Mouse (Mus musculus) intestine, embryonic 14.5 days (tissue): ENCODE measurements at regions not wholly inside any gene's neighbourhood (a gene's known extent, or its start where the extent isn't known, plus 50 kb on each side); places are given as distances from the start of the nearest gene placed in this dataset.

Experiments
- ATAC-seq: fragments of 200-750 bp; cut with Nextera tagmentation; replicated peaks from 2 replicates; pipeline ENCODE4 v1.8.0; 2017; ENCODE audit warnings: low read depth, moderate number of reproducible peaks, moderate TSS enrichment, moderate library complexity; ENCODE audit not compliant: low FRiP score, low TSS enrichment
- DNase-seq: peaks from one replicate; pipeline ENCODE4 v3.0.0-alpha.2; 2018; ENCODE audit warnings: low spot score
- H3K27ac ChIP-seq: fragments of 300-500 bp; sonication (generic); 2 replicates; pipeline ENCODE4 v1.5.1; 2014; ENCODE audit warnings: low read depth, mild to moderate bottlenecking, control low read depth
- H3K27me3 ChIP-seq: fragments of 300-500 bp; sonication (generic); replicated peaks from 2 replicates; pipeline ENCODE4 v1.6.1; 2014; ENCODE audit warnings: low read length, control low read depth; ENCODE audit not compliant: control insufficient read depth, insufficient read depth
- H3K36me3 ChIP-seq: fragments of 300-500 bp; sonication (generic); 2 replicates; pipeline ENCODE4 v1.6.1; 2014; ENCODE audit warnings: low read length, control low read depth; ENCODE audit not compliant: control insufficient read depth, insufficient read depth
- H3K4me1 ChIP-seq: fragments of 300-500 bp; sonication (generic); replicated peaks from 2 replicates; pipeline ENCODE4 v1.6.1; 2014; ENCODE audit warnings: low read length, control low read depth, mixed read lengths; ENCODE audit not compliant: control insufficient read depth, insufficient read depth
- H3K4me2 ChIP-seq: fragments of 300-500 bp; sonication (generic); 2 replicates; pipeline ENCODE4 v1.6.1; 2014; ENCODE audit warnings: low read length
- H3K4me3 ChIP-seq: fragments of 300-500 bp; sonication (generic); 2 replicates; pipeline ENCODE4 v1.5.1; 2014; ENCODE audit warnings: low read depth, low read length, control low read depth, mixed read lengths
- H3K9ac ChIP-seq: fragments of 300-500 bp; sonication (generic); 2 replicates; pipeline ENCODE4 v1.6.1; 2014; ENCODE audit warnings: mild to moderate bottlenecking, low read length
- H3K9me3 ChIP-seq: fragments of 300-500 bp; sonication (generic); 2 replicates; pipeline ENCODE4 v1.6.1; 2016; ENCODE audit warnings: low read length, control low read depth; ENCODE audit not compliant: control insufficient read depth
- WGBS: fragments of 180-500 bp; shearing (Covaris S2); extraction: QIAGEN DNeasy Blood & Tissue Kit; methylation state at CpG from one replicate; pipeline ENCODE4 v1.1.7; 2014; 5-methylcytosine and 5-hydroxymethylcytosine counted together

- Histone ChIP-seq H3K27ac (no peak overlapping the region), H3K36me3 (no peaks in the 10 kb centered on the region), H3K9me3 (no peaks in the 10 kb centered on the region), H3K4me1 (0 out of 2 replicates have a peak, but pooled peaks cover 3% of the 10 kb centered on the region), H3K9ac (no peak overlapping the region), H3K4me3 (no peak overlapping the region), H3K4me2 (no peak overlapping the region), H3K27me3 (no peaks in the 10 kb centered on the region)
- 38% methylated on average over 4 of the region's 4 CpGs for WGBS
- no peak for ATAC-seq
- no peak for DNase-seq
Observed at GRCm38 (mm10) chr13:71068011-71068410, 226.4 kb upstream of the Adamts16 start.

- Histone ChIP-seq H3K36me3 (no peaks in the 10 kb centered on the region), H3K9me3 (no peaks in the 10 kb centered on the region), H3K4me2 (no peak overlapping the region), H3K9ac (no peak overlapping the region), H3K27me3 (no peaks in the 10 kb centered on the region), H3K27ac (no peak overlapping the region), H3K4me1 (0 out of 2 replicates have a peak, but pooled peaks cover 3% of the 10 kb centered on the region), H3K4me3 (no peak overlapping the region)
- ATAC-seq (no peak), DNase-seq (no peak)
- WGBS = 68% methylated on average over 1 of the region's 1 CpGs
Observed at GRCm38 (mm10) chr13:71065568-71065967, 224.0 kb upstream of the Adamts16 start.

GRCm38 (mm10) chr13:71064590-71065307 lies 223.1 kb upstream of the Adamts16 start:
- H3K36me3 ChIP-seq = no peaks in the 10 kb centered on the region
- no peaks in the 10 kb centered on the region for H3K9me3 ChIP-seq
- ATAC-seq (no peak), DNase-seq (no peak)
- H3K27ac ChIP-seq = no peak overlapping the region
- 66% methylated on average over 8 of the region's 8 CpGs for WGBS
- no peaks in the 10 kb centered on the region for H3K27me3 ChIP-seq
- no peak overlapping the region for H3K4me2 ChIP-seq
- no peak overlapping the region for H3K9ac ChIP-seq
- 0 out of 2 replicates have a peak, but pooled peaks cover 3% of the 10 kb centered on the region for H3K4me1 ChIP-seq
- no peak overlapping the region for H3K4me3 ChIP-seq

- H3K4me2 ChIP-seq = no peak overlapping the region
- no peak overlapping the region for H3K9ac ChIP-seq
- no peak for DNase-seq
- 84% methylated on average over 21 of the region's 21 CpGs for WGBS
- H3K9me3 ChIP-seq = no peaks in the 10 kb centered on the region
- H3K4me3 ChIP-seq = no peak overlapping the region
- no peaks in the 10 kb centered on the region for H3K27me3 ChIP-seq
- no peak overlapping the region for H3K27ac ChIP-seq
- no peaks in the 10 kb centered on the region for H3K36me3 ChIP-seq
- no peaks in the 10 kb centered on the region for H3K4me1 ChIP-seq
- no peak for ATAC-seq
Observed at GRCm38 (mm10) chr13:71053361-71054264, 212.0 kb upstream of the Adamts16 start.

GRCm38 (mm10) chr13:71050646-71051045 lies 209.0 kb upstream of the Adamts16 start:
- Histone ChIP-seq H3K9ac (no peak overlapping the region), H3K4me2 (peak overlapping the region; percentile 38), H3K36me3 (no peaks in the 10 kb centered on the region), H3K27me3 (no peaks in the 10 kb centered on the region), H3K27ac (no peak overlapping the region), H3K4me1 (no peaks in the 10 kb centered on the region), H3K9me3 (no peaks in the 10 kb centered on the region), H3K4me3 (peak overlapping the region; percentile 4; the same call in 1 of the 2 replicates)
- 33% methylated on average over 13 of the region's 13 CpGs for WGBS
- DNase-seq (no peak), ATAC-seq (no peak)

GRCm38 (mm10) chr13:71036000-71036399 lies 194.4 kb upstream of the Adamts16 start:
- Histone ChIP-seq H3K4me2 (no peak overlapping the region), H3K4me1 (no peaks in the 10 kb centered on the region), H3K27me3 (no peaks in the 10 kb centered on the region), H3K36me3 (no peaks in the 10 kb centered on the region), H3K9ac (no peak overlapping the region), H3K9me3 (no peaks in the 10 kb centered on the region), H3K4me3 (no peak overlapping the region), H3K27ac (no peak overlapping the region)
- ATAC-seq = no peak
- WGBS = 79% methylated on average over 8 of the region's 8 CpGs
- no peak for DNase-seq

GRCm38 (mm10) chr13:71034926-71035687 lies 193.5 kb upstream of the Adamts16 start:
- H3K4me2 ChIP-seq = no peak overlapping the region
- no peak overlapping the region for H3K27ac ChIP-seq
- WGBS = 80% methylated on average over 13 of the region's 13 CpGs
- DNase-seq (no peak), ATAC-seq (no peak)
- no peak overlapping the region for H3K4me3 ChIP-seq
- H3K27me3 ChIP-seq = no peaks in the 10 kb centered on the region
- no peaks in the 10 kb centered on the region for H3K9me3 ChIP-seq
- H3K9ac ChIP-seq = no peak overlapping the region
- no peaks in the 10 kb centered on the region for H3K36me3 ChIP-seq
- no peaks in the 10 kb centered on the region for H3K4me1 ChIP-seq

- ATAC-seq (no peak), DNase-seq (peak; percentile 58)
- 24% methylated on average over 3 of the region's 3 CpGs for WGBS
- H3K27me3 ChIP-seq = no peaks in the 10 kb centered on the region
- no peak overlapping the region for H3K9ac ChIP-seq
- no peak overlapping the region for H3K4me3 ChIP-seq
- H3K36me3 ChIP-seq = no peaks in the 10 kb centered on the region
- no peaks in the 10 kb centered on the region for H3K9me3 ChIP-seq
- H3K4me2 ChIP-seq = no peak overlapping the region
- H3K27ac ChIP-seq = no peak overlapping the region
- no peaks in the 10 kb centered on the region for H3K4me1 ChIP-seq
Observed at GRCm38 (mm10) chr13:71008216-71008615, 166.6 kb upstream of the Adamts16 start.
